Mouse (Mus musculus): ENCODE measurements around the gene Gla.

- no peak for TF ChIP-seq CTCF (conservative IDR thresholded peaks at IDR 0.05; ENCODE audit: low read length)
- TF ChIP-seq POU5F1 (IDR thresholded peaks at IDR 0.05; ENCODE audit: borderline replicate concordance, low read length), result no peak
- no peak for TF ChIP-seq NANOG (IDR thresholded peaks at IDR 0.05; ENCODE audit: borderline replicate concordance, low read length)
Observed at GRCm38 (mm10) chrX:134577896-134578295, 23.0 kb downstream of the Gla start.

Measured in E14TG2a.4 (cell line).